8 mouse cellular contexts compared by ENCODE assay signal in the genomic region with DNA sequence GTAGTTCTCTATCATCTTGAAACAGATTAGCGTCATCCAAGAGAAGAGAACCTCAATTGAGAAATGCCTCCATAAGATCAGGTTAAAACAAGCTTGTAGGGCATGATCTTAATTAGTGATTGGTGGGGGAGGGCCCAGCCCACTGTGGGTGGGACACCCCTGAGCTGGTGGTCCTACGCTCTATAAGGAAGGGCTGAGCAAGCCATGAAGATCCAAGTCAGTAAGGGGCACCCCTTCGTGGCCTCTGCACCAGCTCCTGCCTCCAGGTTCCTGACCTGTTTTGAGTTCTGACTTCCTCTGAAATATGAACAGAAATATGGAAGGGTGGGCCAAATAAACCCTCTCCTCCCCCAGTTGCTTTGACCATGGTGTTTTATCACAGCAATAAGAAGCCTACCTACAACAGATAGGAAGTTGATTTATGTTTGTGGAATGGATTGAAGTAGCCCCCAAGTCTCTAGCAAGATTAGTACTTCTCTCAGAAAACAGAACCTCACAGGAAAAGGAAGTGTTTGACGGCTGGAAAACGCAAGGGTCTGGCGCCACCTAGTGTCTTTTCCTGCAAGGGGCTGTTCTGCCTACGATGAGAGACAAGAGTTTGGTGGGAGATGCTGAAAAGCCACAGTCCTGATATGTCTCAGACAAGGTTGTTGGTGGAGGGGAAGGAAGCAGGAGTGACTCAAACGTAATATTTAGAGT.
DNase-seq lines count a peak whose midpoint lies in the region; ATAC-seq and TF ChIP-seq lines count a peak whose summit lies in the region.

No protein-coding gene starts in this region.

- H3K9ac ChIP-seq in ES-Bruce4 (ENCODE audit: low read depth, poor library complexity, severe bottlenecking), result no peak overlapping the region
- no peak overlapping the region for H3K9ac ChIP-seq in liver, postnatal 0 days (replicated peaks)
- H3K9ac ChIP-seq in neural tube, embryonic 13.5 days, result no peak overlapping the region

- no peak overlapping the region for H3K4me2 ChIP-seq in liver, postnatal 0 days (ENCODE audit: low read depth, low read length)
- no peak overlapping the region for H3K4me2 ChIP-seq in neural tube, embryonic 13.5 days

- DNase-seq in c-Kit-negative CD71-positive TER-119-positive erythroid progenitor cells, embryonic 14.5 days (ENCODE audit: low read depth, low spot score), result peak; percentile 79
- DNase-seq in forebrain, embryonic 10.5 days (ENCODE audit: extremely low spot score, low spot score), result peak; percentile 81
- DNase-seq in heart, postnatal 10 days, result peak; percentile 91 to 94
- DNase-seq in kidney, postnatal 36 days, result peak; percentile 85 to 93
- peak; percentile 89 for DNase-seq in liver, postnatal 0 days

- TF ChIP-seq POLR2A in ES-Bruce4 (IDR thresholded peaks at IDR 0.05; ENCODE audit: insufficient read depth, low read length), result no peak
- TF ChIP-seq POLR2A in testis, adult 2 months (IDR thresholded peaks at IDR 0.05; ENCODE audit: control insufficient read depth, low read depth, low read length), result no peak

- ATAC-seq in liver, postnatal 0 days, result no peak
- ATAC-seq in neural tube, embryonic 13.5 days (ENCODE audit: low read depth), result peak; percentile 68

- no peak overlapping the region for H3K4me3 ChIP-seq in ES-Bruce4 (ENCODE audit: low read depth, low read length)
- no peak overlapping the region for H3K4me3 ChIP-seq in forebrain, embryonic 10.5 days
- no peak overlapping the region for H3K4me3 ChIP-seq in liver, postnatal 0 days (ENCODE audit: low read depth, low read length)
- H3K4me3 ChIP-seq in neural tube, embryonic 13.5 days, result no peak overlapping the region
- H3K4me3 ChIP-seq in testis, adult 2 months (ENCODE audit: control insufficient read depth, low read depth, low read length), result no peak overlapping the region

- H3K9me3 ChIP-seq in ES-Bruce4 (replicated peaks; ENCODE audit: control insufficient read depth, insufficient read depth, low read length, poor library complexity, severe bottlenecking), result no peaks in the 10 kb centered on the region
- no peaks in the 10 kb centered on the region for H3K9me3 ChIP-seq in forebrain, embryonic 10.5 days
- H3K9me3 ChIP-seq in liver, postnatal 0 days (ENCODE audit: low read length), result no peaks in the 10 kb centered on the region
- H3K9me3 ChIP-seq in neural tube, embryonic 13.5 days, result no peaks in the 10 kb centered on the region

- peaks cover 2% of the 10 kb centered on the region for H3K4me1 ChIP-seq in ES-Bruce4 (ENCODE audit: control insufficient read depth, insufficient read depth, low read length)
- peaks cover 24% of the 10 kb centered on the region for H3K4me1 ChIP-seq in forebrain, embryonic 10.5 days
- peaks cover 26% of the 10 kb centered on the region for H3K4me1 ChIP-seq in liver, postnatal 0 days (ENCODE audit: insufficient read depth)
- H3K4me1 ChIP-seq in neural tube, embryonic 13.5 days (replicated peaks), result peaks cover 13% of the 10 kb centered on the region
- H3K4me1 ChIP-seq in testis, adult 2 months (ENCODE audit: control insufficient read depth, insufficient read depth, low read length), result no peaks in the 10 kb centered on the region; the same call in 1 of the 2 replicates

- no peak for TF ChIP-seq EP300 in ES-Bruce4 (IDR thresholded peaks at IDR 0.05; ENCODE audit: insufficient read depth, low read depth, low read length)
- TF ChIP-seq EP300 in liver, postnatal 0 days (IDR thresholded peaks at IDR 0.05; ENCODE audit: low read depth), result no peak

- no peak overlapping the region for H3K27ac ChIP-seq in ES-Bruce4 (ENCODE audit: insufficient read depth, low read length)
- 0 out of 2 replicates have a peak overlapping the region, but pooled peaks have one; percentile 58 for H3K27ac ChIP-seq in forebrain, embryonic 10.5 days
- no peak overlapping the region for H3K27ac ChIP-seq in liver, postnatal 0 days (ENCODE audit: low read depth)
- H3K27ac ChIP-seq in neural tube, embryonic 13.5 days (replicated peaks), result no peak overlapping the region
- H3K27ac ChIP-seq in testis, adult 2 months (ENCODE audit: control insufficient read depth, insufficient read depth, low read depth, low read length), result no peak overlapping the region

- no peaks in the 10 kb centered on the region for H3K27me3 ChIP-seq in ES-Bruce4 (ENCODE audit: control insufficient read depth, insufficient read depth, low read length, poor library complexity, severe bottlenecking)
- no peaks in the 10 kb centered on the region for H3K27me3 ChIP-seq in forebrain, embryonic 10.5 days (ENCODE audit: poor library complexity, severe bottlenecking)
- H3K27me3 ChIP-seq in liver, postnatal 0 days (ENCODE audit: insufficient read depth, low read length), result no peaks in the 10 kb centered on the region
- no peaks in the 10 kb centered on the region for H3K27me3 ChIP-seq in neural tube, embryonic 13.5 days
- no peaks in the 10 kb centered on the region for H3K27me3 ChIP-seq in testis, adult 2 months (ENCODE audit: control insufficient read depth, insufficient read depth, low read length)

- intact Hi-C loops in heart, postnatal 10 days (cut with DNase I), result loop anchor here (1.0 to 10.0 kb wide), 5 partner anchors 55 to 541 kb away; no protein-coding TSS in a partner anchor

- TF ChIP-seq CTCF in ES-Bruce4 (IDR thresholded peaks at IDR 0.05; ENCODE audit: low read depth, low read length), result peak; percentile 92
- peak; percentile 99 for TF ChIP-seq CTCF in liver, postnatal 0 days (IDR thresholded peaks at IDR 0.05; ENCODE audit: low read depth)
- peak; percentile 74; the same call in 1 of the 2 replicates for TF ChIP-seq CTCF in testis, adult 2 months (IDR thresholded peaks at IDR 0.05; ENCODE audit: control insufficient read depth, insufficient read depth, insufficient replicate concordance, low read depth, low read length)

- no peaks in the 10 kb centered on the region for H3K36me3 ChIP-seq in ES-Bruce4 (ENCODE audit: control insufficient read depth, insufficient read depth, low read length, poor library complexity, severe bottlenecking)
- H3K36me3 ChIP-seq in forebrain, embryonic 10.5 days (replicated peaks), result no peaks in the 10 kb centered on the region
- H3K36me3 ChIP-seq in liver, postnatal 0 days (replicated peaks; ENCODE audit: insufficient read depth, low read length), result no peaks in the 10 kb centered on the region
- no peaks in the 10 kb centered on the region for H3K36me3 ChIP-seq in neural tube, embryonic 13.5 days
- no peaks in the 10 kb centered on the region for H3K36me3 ChIP-seq in testis, adult 2 months (ENCODE audit: control insufficient read depth, insufficient read depth, low read length)

- 23% methylated on average over 8 of the region's 8 CpGs for WGBS in forebrain, embryonic 10.5 days
- WGBS in liver, postnatal 0 days (ENCODE audit: insufficient replicate concordance), result 19% methylated on average over 8 of the region's 8 CpGs
- 25% methylated on average over 8 of the region's 8 CpGs for WGBS in neural tube, embryonic 13.5 days
